Mouse (Mus musculus) heart, embryonic 14.5 days (tissue): ENCODE data around the gene Bicral. TPM values are rescaled to one million over a fixed set of nuclear protein-coding genes. Genes with fewer than 3 reads are reported as not detected.

Experiments
- ATAC-seq: fragments of 200-750 bp; cut with Nextera tagmentation; 2 replicates; pipeline ENCODE4 v1.8.0; 2017; ENCODE audit warnings: low read depth, moderate TSS enrichment; ENCODE audit not compliant: insufficient number of reproducible peaks, insufficient read depth, low FRiP score
- H3K27ac ChIP-seq, 2 experiments: fragments of 200-500 bp in 1 of 2; fragments of 300-500 bp in 1 of 2; sonication (generic) in 1 of 2; replicated peaks in 1 of 2; 2 replicates each; pipeline ENCODE4 v1.5.1; 2012 to 2014; ENCODE audit warnings: low read depth in 2 of 2, low read length in 2 of 2, control low read depth in 1 of 2, mild to moderate bottlenecking in 1 of 2, mixed read lengths in 1 of 2; ENCODE audit not compliant: control insufficient read depth in 1 of 2, insufficient read depth in 1 of 2
- H3K27me3 ChIP-seq: fragments of 300-500 bp; sonication (generic); 2 replicates; pipeline ENCODE4 v1.6.1; 2014; ENCODE audit warnings: mild to moderate bottlenecking, low read length, control low read depth; ENCODE audit not compliant: control insufficient read depth, insufficient read depth
- H3K36me3 ChIP-seq: fragments of 300-500 bp; sonication (generic); 2 replicates; pipeline ENCODE4 v1.6.1; 2014; ENCODE audit warnings: mild to moderate bottlenecking, control low read depth, low read length, mixed read lengths; ENCODE audit not compliant: control insufficient read depth, insufficient read depth
- H3K4me1 ChIP-seq, 2 experiments: fragments of 200-500 bp in 1 of 2; fragments of 300-500 bp in 1 of 2; sonication (generic) in 1 of 2; 2 replicates each; pipeline ENCODE4 v1.6.1; 2012 to 2014; ENCODE audit warnings: low read length in 2 of 2, control low read depth in 1 of 2, mixed read lengths in 1 of 2; ENCODE audit not compliant: control insufficient read depth in 2 of 2, insufficient read depth in 2 of 2
- H3K4me2 ChIP-seq: fragments of 300-500 bp; sonication (generic); 2 replicates; pipeline ENCODE4 v1.6.1; 2014; ENCODE audit warnings: mild to moderate bottlenecking, low read length
- H3K4me3 ChIP-seq, 2 experiments: fragments of 200-500 bp in 1 of 2; fragments of 300-500 bp in 1 of 2; sonication (generic) in 1 of 2; 2 replicates each; pipeline ENCODE4 v1.5.1; 2012 to 2014; ENCODE audit warnings: low read length in 2 of 2, mild to moderate bottlenecking in 2 of 2, control low read depth in 1 of 2, low read depth in 1 of 2, moderate library complexity in 1 of 2; ENCODE audit not compliant: control insufficient read depth in 1 of 2, insufficient read depth in 1 of 2
- H3K9ac ChIP-seq: fragments of 300-500 bp; sonication (generic); 2 replicates; pipeline ENCODE4 v1.6.1; 2014; ENCODE audit warnings: mild to moderate bottlenecking, low read length
- H3K9me3 ChIP-seq: fragments of 300-500 bp; sonication (generic); 2 replicates; pipeline ENCODE4 v1.6.1; 2016; ENCODE audit warnings: low read length, control low read depth; ENCODE audit not compliant: control insufficient read depth
- WGBS: fragments of 180-500 bp; shearing (Covaris S2); extraction: QIAGEN DNeasy Blood & Tissue Kit; methylation state at CpG from one replicate; pipeline ENCODE4 v1.1.7; 2014; 5-methylcytosine and 5-hydroxymethylcytosine counted together
- polyA plus RNA-seq: library from polyadenylated mRNA; unstranded; fragments of >200 nt; fragmentation: Nextera tagmentation; extraction: Ambion mirVana; gene quantifications from 2 replicates; pipeline ENCODE4 v1.2.1, GENCODE M21; 2014

The Bicral gene
- polyA plus RNA-seq, result 6.4 and 7.4 TPM in 2 replicates

DNA sequence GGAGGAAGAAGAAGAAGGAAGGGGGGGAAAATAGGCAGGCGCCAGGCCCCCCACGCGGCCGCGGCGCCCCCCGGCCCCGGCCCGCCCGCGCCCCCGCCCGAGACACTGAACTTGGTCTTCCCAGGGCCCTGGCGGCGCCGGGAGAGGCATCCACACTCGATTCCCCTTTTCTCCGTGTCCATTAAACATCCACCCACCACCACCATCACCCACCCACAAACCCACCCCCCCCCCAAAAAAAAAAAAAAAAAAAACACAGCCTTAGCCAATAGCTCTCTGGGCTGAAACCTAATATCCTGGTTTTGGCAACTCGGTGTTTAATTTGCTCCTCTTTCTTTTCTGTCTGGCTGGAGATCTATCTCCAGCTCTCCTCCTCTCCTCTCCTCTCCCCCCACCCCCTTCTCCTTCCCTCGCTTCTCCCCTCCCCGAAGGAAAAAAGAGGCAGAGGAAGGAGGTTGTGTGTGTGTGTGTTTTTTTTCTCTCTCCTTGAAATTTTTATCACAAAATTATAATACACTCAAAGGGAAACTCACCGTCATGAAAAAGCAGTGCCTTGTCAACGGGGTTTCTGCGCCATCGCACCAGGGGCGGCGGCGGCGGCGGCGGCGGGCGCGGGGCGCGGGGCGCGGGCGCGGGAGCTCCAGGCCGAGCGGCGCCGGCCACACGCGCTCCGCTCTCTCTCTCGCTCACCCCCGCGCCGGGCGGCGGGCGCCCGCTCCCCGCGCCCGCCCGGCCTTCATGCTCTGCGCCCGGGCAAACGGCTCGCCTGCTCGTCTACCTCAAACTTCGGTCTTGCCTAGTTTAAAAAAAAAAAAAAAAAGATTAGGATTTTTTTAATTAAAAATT is at the start of gene Bicral:
Gene Bicral, minus strand, starts transcription at position 580 of the 846 bp plus-strand sequence.
- peak; percentile 28 for ATAC-seq
- peaks cover 16 to 27% of the 10 kb centered on the region in 2 experiments for H3K4me1 ChIP-seq
- H3K27ac ChIP-seq, result peak within 1 kb of the TSS; percentile 99 to 100
- WGBS, result under 1% methylated on average over 57 of the region's 65 CpGs
- no peaks in the 10 kb centered on the region for H3K27me3 ChIP-seq
- H3K9ac ChIP-seq, result peak within 1 kb of the TSS; percentile 96
- peak within 1 kb of the TSS; percentile 63 to 99 for H3K4me3 ChIP-seq
- H3K4me2 ChIP-seq, result peak within 1 kb of the TSS; percentile 76
- no peaks in the 10 kb centered on the region for H3K9me3 ChIP-seq
- H3K36me3 ChIP-seq, result no peaks in the 10 kb centered on the region

DNA sequence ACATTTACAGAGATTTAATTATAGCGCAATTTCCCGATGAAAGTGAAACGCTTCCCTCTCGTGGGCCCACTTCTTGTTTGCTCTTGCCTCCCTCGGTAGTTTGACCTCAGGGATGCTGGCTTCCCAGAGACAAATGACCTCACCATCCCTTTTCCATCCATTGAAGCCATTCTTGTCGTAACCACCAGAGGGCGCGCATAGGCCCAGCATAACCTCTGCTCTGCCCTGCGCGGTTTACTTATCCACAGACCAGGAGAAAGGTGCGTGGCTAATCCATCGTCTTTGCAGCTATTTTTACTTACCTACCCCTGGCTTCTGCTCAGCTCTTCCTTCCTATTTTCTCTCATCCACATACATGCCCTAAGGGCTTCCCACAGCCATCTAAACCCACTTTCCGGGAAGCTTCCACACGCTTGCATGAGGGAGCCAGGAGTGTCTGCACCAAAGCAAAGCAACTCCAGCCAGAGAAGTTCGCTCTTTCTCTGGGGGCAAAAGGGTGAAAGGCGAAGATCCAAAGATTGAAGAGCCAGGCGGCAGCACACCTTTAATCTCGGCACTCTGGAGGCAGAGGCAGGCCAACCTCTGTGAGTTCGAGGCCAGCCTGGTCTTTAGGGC is 45.7 kb upstream of the Bicral start:
- Histone ChIP-seq H3K36me3 (no peaks in the 10 kb centered on the region), H3K27ac (no peak overlapping the region), H3K9ac (no peak overlapping the region), H3K27me3 (no peaks in the 10 kb centered on the region), H3K9me3 (no peaks in the 10 kb centered on the region), H3K4me3 (no peak overlapping the region), H3K4me2 (no peak overlapping the region), H3K4me1 (no peaks in the 10 kb centered on the region)
- ATAC-seq, result peak; percentile 69
- WGBS, result 18% methylated on average over 19 of the region's 19 CpGs

- H3K4me1 ChIP-seq, result no peaks in the 10 kb centered on the region
- H3K4me3 ChIP-seq, result no peak overlapping the region
- H3K9ac ChIP-seq, result no peak overlapping the region
- H3K9me3 ChIP-seq, result 0 out of 2 replicates have a peak, but pooled peaks cover 3% of the 10 kb centered on the region
- H3K27me3 ChIP-seq, result no peaks in the 10 kb centered on the region
- WGBS, result 60% methylated on average over 2 of the region's 2 CpGs
- H3K4me2 ChIP-seq, result no peak overlapping the region
- no peak overlapping the region for H3K27ac ChIP-seq
- no peak for ATAC-seq
- H3K36me3 ChIP-seq, result no peaks in the 10 kb centered on the region
These were observed 42.7 kb upstream of the Bicral start for GRCm38 (mm10) chr17:46900941-46901340.

GRCm38 (mm10) chr17:46897221-46897950 is 39.1 kb upstream of the Bicral start:
- Histone ChIP-seq H3K4me2 (no peak overlapping the region), H3K9ac (no peak overlapping the region), H3K27ac (no peak overlapping the region), H3K9me3 (0 out of 2 replicates have a peak, but pooled peaks cover 3% of the 10 kb centered on the region), H3K36me3 (peaks cover 2% of the 10 kb centered on the region; the same call in 1 of the 2 replicates), H3K4me1 (peaks cover 3 to 9% of the 10 kb centered on the region in 2 experiments), H3K4me3 (no peak overlapping the region), H3K27me3 (no peaks in the 10 kb centered on the region)
- no peak for ATAC-seq
- 47% methylated on average over 13 of the region's 13 CpGs for WGBS

- no peak overlapping the region for H3K4me2 ChIP-seq
- no peak overlapping the region for H3K4me3 ChIP-seq
- H3K36me3 ChIP-seq, result peaks cover 6% of the 10 kb centered on the region; the same call in 1 of the 2 replicates
- peaks cover 10 to 22% of the 10 kb centered on the region in 2 experiments for H3K4me1 ChIP-seq
- no peak for ATAC-seq
- WGBS, result 90% methylated on average over 9 of the region's 9 CpGs
- H3K27ac ChIP-seq, result no peak overlapping the region
- 0 out of 2 replicates have a peak, but pooled peaks cover 3% of the 10 kb centered on the region for H3K9me3 ChIP-seq
- no peaks in the 10 kb centered on the region for H3K27me3 ChIP-seq
- no peak overlapping the region for H3K9ac ChIP-seq
These were observed 37.1 kb upstream of the Bicral start for GRCm38 (mm10) chr17:46895426-46895825.

GRCm38 (mm10) chr17:46890843-46891594 is 32.7 kb upstream of the Bicral start:
- H3K4me2 ChIP-seq, result peak overlapping the region; percentile 97
- H3K27ac ChIP-seq, result peak overlapping the region; percentile 90 to 92

More at GRCm38 (mm10) chr17:46890843-46891594, 32.7 kb upstream of the Bicral start:
- peak; percentile 6; the same call in 1 of the 2 replicates for ATAC-seq
- Histone ChIP-seq H3K36me3 (peaks cover 6% of the 10 kb centered on the region; the same call in 1 of the 2 replicates), H3K9ac (peak overlapping the region; percentile 96), H3K4me3 (peak overlapping the region; percentile 83 to 96), H3K4me1 (peaks cover 13 to 31% of the 10 kb centered on the region in 2 experiments), H3K9me3 (no peaks in the 10 kb centered on the region), H3K27me3 (no peaks in the 10 kb centered on the region)
- 1% methylated on average over 64 of the region's 64 CpGs for WGBS
